Mouse (Mus musculus) cerebellum, adult 18-20 months (tissue): ENCODE measurements at regions not wholly inside any gene's neighbourhood (a gene's known extent, or its start where the extent isn't known, plus 50 kb on each side); places are given as distances from the start of the nearest gene placed in this dataset.
A peak's percentile ranks its signal among the peaks of the same experiment; 100 is the strongest.

Experiments used
- DNase-seq, 2 experiments: peaks; one replicate each; pipeline ENCODE4 v3.0.0; 2021

- no peak for DNase-seq
Measured at GRCm38 (mm10) chr6:107894296-107895090, 170.4 kb upstream of the Setmar start.

DNA sequence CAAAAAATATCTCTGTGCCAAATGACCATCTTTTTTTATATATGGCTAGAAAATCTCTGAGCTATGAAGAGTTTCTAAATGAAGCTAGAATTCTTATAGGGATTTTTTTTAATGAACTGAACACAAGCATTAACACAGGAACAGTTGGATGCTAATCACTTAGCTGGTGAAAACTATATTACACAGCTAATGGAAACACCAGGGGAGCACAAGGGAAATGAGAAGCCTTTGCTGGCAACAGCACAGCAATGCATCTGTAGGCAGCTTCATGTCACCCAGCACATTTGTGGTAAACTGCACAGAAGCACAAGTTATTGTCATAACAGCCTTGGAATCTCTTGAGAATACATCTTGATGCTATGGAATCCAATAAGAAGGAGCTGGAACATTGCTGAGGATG lies 154.3 kb upstream of the Setmar start:
- DNase-seq, result no peak

GRCm38 (mm10) chr6:107911387-107911786 lies 153.5 kb upstream of the Setmar start:
- no peak for DNase-seq

- DNase-seq, result no peak
Measured at GRCm38 (mm10) chr6:107923528-107924199, 141.2 kb upstream of the Setmar start.

DNA sequence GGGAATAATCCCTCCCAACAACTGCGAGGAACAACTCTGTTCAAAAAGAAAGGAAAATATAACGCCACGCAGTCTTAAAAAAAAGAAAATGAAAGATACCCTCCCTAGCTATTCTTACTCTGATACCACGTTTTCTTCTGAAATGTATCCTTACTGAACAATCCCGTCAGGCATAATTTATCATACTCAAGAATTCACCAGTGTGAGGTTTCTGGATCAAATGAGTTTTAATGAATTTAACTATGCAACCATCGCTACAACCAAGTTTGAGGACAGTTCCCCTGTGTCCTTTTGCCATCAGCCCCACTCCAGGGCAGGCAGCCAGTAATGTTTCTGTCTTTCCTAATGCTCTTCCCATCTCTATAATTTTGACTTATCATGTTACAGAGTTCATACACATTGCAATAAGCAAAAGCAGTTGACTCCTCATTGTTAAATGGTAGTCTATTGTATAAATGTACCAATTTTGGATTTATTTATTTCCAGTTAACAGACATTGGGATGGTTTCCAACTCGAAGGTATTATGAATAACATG lies 140.6 kb upstream of the Setmar start:
- DNase-seq, result no peak

- DNase-seq, result no peak
Measured at GRCm38 (mm10) chr6:107930439-107931173, 134.2 kb upstream of the Setmar start.

GRCm38 (mm10) chr6:107931174-107931557 lies 133.7 kb upstream of the Setmar start:
- DNase-seq, result no peak

- DNase-seq, result no peak
Measured at GRCm38 (mm10) chr6:107936075-107936635, 128.7 kb upstream of the Setmar start.

DNA sequence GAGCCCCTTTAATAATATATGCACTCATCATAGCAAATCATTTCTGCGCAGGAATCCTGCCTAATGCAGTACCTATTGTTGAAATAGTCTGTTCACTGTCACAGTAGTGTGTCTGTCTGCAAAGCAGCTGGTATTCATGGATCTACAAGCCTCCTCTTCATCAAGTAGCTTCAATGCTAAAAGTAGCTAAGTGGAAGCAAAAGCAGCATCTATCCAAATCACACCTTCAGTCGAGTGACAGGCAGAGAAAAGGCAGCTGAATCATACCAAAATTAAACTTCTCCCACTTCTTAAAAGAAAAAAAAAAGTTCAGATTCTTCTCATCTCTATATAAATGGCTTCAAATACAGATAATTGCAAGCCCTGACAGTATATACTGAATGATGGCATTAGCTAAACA lies 96.2 kb upstream of the Setmar start:
- DNase-seq, result no peak

- peak; percentile 73 to 84 for DNase-seq
Measured at GRCm38 (mm10) chr6:107998921-107999690, 65.7 kb upstream of the Setmar start.

GRCm38 (mm10) chr6:108003231-108003630 lies 61.6 kb upstream of the Setmar start:
- DNase-seq, result no peak

DNA sequence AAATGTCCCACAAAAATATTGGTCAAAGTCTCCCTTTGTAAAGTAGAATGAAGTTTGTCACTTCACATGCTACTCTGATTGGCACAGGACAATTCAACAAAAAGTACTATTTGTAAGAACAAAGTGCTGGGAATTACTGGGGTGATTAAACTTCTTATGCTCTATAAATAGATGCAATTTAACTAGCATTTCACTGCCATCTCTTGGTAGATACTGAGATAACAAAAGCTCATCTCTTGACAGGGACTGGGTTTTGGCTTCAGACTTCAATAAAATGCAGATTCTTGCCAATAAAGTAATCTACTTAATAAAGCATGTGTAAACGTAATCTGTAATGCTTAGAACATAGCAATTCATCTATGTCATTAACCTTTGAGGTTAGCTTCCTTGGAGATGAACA lies 56.5 kb upstream of the Setmar start:
- DNase-seq, result no peak
